Mouse (Mus musculus) embryo, embryonic 11.5 days (tissue): ENCODE measurements at regions not wholly inside any gene's neighbourhood (a gene's known extent, or its start where the extent isn't known, plus 50 kb on each side); places are given as distances from the start of the nearest gene placed in this dataset.

ENCODE experiments used
- DNase-seq: peaks from one replicate; pipeline ENCODE4 v3.0.0-alpha.2; 2012; ENCODE audit warnings: low read depth, low spot score

GRCm38 (mm10) chr3:52607379-52608085, 339.4 kb downstream of the Foxo1 start:
- DNase-seq, result no peak

- DNase-seq, result no peak
Measured at GRCm38 (mm10) chr3:52605261-52605771, 337.2 kb downstream of the Foxo1 start.

- DNase-seq, result peak; percentile 5
Measured at GRCm38 (mm10) chr3:52603244-52603704, 335.1 kb downstream of the Foxo1 start.

- no peak for DNase-seq
Measured at GRCm38 (mm10) chr3:52601011-52601745, 333.0 kb downstream of the Foxo1 start.

- no peak for DNase-seq
Measured at GRCm38 (mm10) chr3:52600581-52600980, 332.4 kb downstream of the Foxo1 start.

- DNase-seq, result no peak
Measured at GRCm38 (mm10) chr3:52600146-52600545, 332.0 kb downstream of the Foxo1 start.

GRCm38 (mm10) chr3:52586418-52586817, 318.3 kb downstream of the Foxo1 start:
- no peak for DNase-seq

- no peak for DNase-seq
Measured at GRCm38 (mm10) chr3:52579917-52580316, 311.8 kb downstream of the Foxo1 start.

GRCm38 (mm10) chr3:52579096-52579495, 311.0 kb downstream of the Foxo1 start:
- DNase-seq, result no peak

- no peak for DNase-seq
Measured at GRCm38 (mm10) chr3:52576703-52577244, 308.6 kb downstream of the Foxo1 start.

- DNase-seq, result no peak
Measured at GRCm38 (mm10) chr3:52575237-52575798, 307.2 kb downstream of the Foxo1 start.

GRCm38 (mm10) chr3:52574341-52574740, 306.2 kb downstream of the Foxo1 start:
- DNase-seq, result no peak

GRCm38 (mm10) chr3:52573806-52574205, 305.7 kb downstream of the Foxo1 start:
- no peak for DNase-seq

GRCm38 (mm10) chr3:52572514-52573485, 304.7 kb downstream of the Foxo1 start:
- DNase-seq, result no peak

- DNase-seq, result no peak
Measured at GRCm38 (mm10) chr3:52567606-52568372, 299.7 kb downstream of the Foxo1 start.

- no peak for DNase-seq
Measured at GRCm38 (mm10) chr3:52563595-52563994, 295.5 kb downstream of the Foxo1 start.

GRCm38 (mm10) chr3:52562816-52563215, 294.7 kb downstream of the Foxo1 start:
- DNase-seq, result no peak

- no peak for DNase-seq
Measured at GRCm38 (mm10) chr3:52559481-52559880, 291.3 kb downstream of the Foxo1 start.

GRCm38 (mm10) chr3:52558765-52559164, 290.6 kb downstream of the Foxo1 start:
- no peak for DNase-seq

- no peak for DNase-seq
Measured at GRCm38 (mm10) chr3:52557296-52557695, 289.2 kb downstream of the Foxo1 start.
